Mouse (Mus musculus) C2C12 (cell line): ENCODE results near the gene Gm20547. TPM values are rescaled to one million over a fixed set of nuclear protein-coding genes. Genes with fewer than 3 reads are reported as not detected.

ENCODE experiments used
- H3K27me3 ChIP-seq: one replicate; pipeline ENCODE4 v1.6.1; 2011; ENCODE audit not compliant: control insufficient read depth, insufficient read depth, insufficient read length
- H3K36me3 ChIP-seq: one replicate; pipeline ENCODE4 v1.6.1; 2011; ENCODE audit not compliant: control insufficient read depth, insufficient read depth
- H3K4me3 ChIP-seq: one replicate; pipeline ENCODE4 v1.5.1; 2011; ENCODE audit warnings: mild to moderate bottlenecking, control low read depth; ENCODE audit not compliant: poor library complexity, insufficient read depth, severe bottlenecking
- H3K79me2 ChIP-seq: one replicate; pipeline ENCODE4 v1.6.1; 2011; ENCODE audit not compliant: control insufficient read depth, insufficient read depth
- H3K79me3 ChIP-seq: one replicate; pipeline ENCODE4 v1.6.1; 2011; ENCODE audit warnings: low read depth, control low read depth
- H3ac ChIP-seq: one replicate; pipeline ENCODE3; 2011; ENCODE audit warnings: low read depth; ENCODE audit not compliant: control insufficient read depth, insufficient read length
- CEBPB ChIP-seq: IDR thresholded peaks from one replicate; pipeline ENCODE4 v1.6.1; 2011; ENCODE audit warnings: low read depth, mild to moderate bottlenecking, control low read depth, moderate library complexity
- CTCF ChIP-seq: IDR thresholded peaks from one replicate; pipeline ENCODE4 v1.5.1; 2011; ENCODE audit not compliant: control insufficient read depth, insufficient read depth, insufficient read length
- FOSL1 ChIP-seq: IDR thresholded peaks from one replicate; pipeline ENCODE4 v1.8.0; 2011; ENCODE audit warnings: mild to moderate bottlenecking, low read length; ENCODE audit not compliant: poor library complexity, insufficient read depth, severe bottlenecking
- MAX ChIP-seq: IDR thresholded peaks from one replicate; pipeline ENCODE4 v1.6.1; 2011; ENCODE audit warnings: mild to moderate bottlenecking, control low read depth
- MYOD1 ChIP-seq: IDR thresholded peaks from one replicate; pipeline ENCODE4 v1.6.1; 2011; ENCODE audit warnings: low read depth; ENCODE audit not compliant: control insufficient read depth, insufficient read length
- MYOG ChIP-seq: IDR thresholded peaks from one replicate; pipeline ENCODE4 v1.6.1; 2011; ENCODE audit not compliant: control insufficient read depth, insufficient read length; ENCODE audit errors: extremely low read depth
- USF1 ChIP-seq: IDR thresholded peaks from one replicate; pipeline ENCODE4 v1.6.1; 2011; ENCODE audit warnings: low read depth, mild to moderate bottlenecking, control low read depth, moderate library complexity
- polyA plus RNA-seq: library from polyadenylated mRNA; unstranded; fragments of >200 nt; fragmentation: generic; extraction: Trizol; gene quantifications from one replicate; pipeline ENCODE4 v1.2.1, GENCODE M21; 2012; ENCODE audit warnings: missing spikeins

The Gm20547 gene
- polyA plus RNA-seq, 1 experiment: not detected

- peaks cover 1% of the 10 kb centered on the region for H3K79me3 ChIP-seq
- no peak for TF ChIP-seq MYOD1
- TF ChIP-seq CTCF: no peak
- TF ChIP-seq FOSL1: no peak
- TF ChIP-seq MYOG: no peak
- TF ChIP-seq USF1: no peak
- TF ChIP-seq MAX: no peak
- no peaks in the 10 kb centered on the region for H3K27me3 ChIP-seq
- H3ac ChIP-seq: no peak overlapping the region
- H3K4me3 ChIP-seq: no peak overlapping the region
- peaks cover 28% of the 10 kb centered on the region for H3K79me2 ChIP-seq
- no peaks in the 10 kb centered on the region for H3K36me3 ChIP-seq
Measured at GRCm38 (mm10) chr17:34893072-34893824, 11.4 kb upstream of the Gm20547 start.

GRCm38 (mm10) chr17:34891377-34891776, 9.5 kb upstream of the Gm20547 start:
- Histone ChIP-seq H3K36me3 (no peaks in the 10 kb centered on the region), H3ac (no peak overlapping the region), H3K4me3 (no peak overlapping the region), H3K79me2 (peaks cover 15% of the 10 kb centered on the region), H3K79me3 (no peaks in the 10 kb centered on the region), H3K27me3 (no peaks in the 10 kb centered on the region)
- TF ChIP-seq MAX (no peak), USF1 (no peak), MYOG (no peak), MYOD1 (no peak), CTCF (no peak), FOSL1 (no peak)

- H3K36me3 ChIP-seq: no peaks in the 10 kb centered on the region
- H3K4me3 ChIP-seq: no peak overlapping the region
- H3ac ChIP-seq: no peak overlapping the region
- H3K79me3 ChIP-seq: no peaks in the 10 kb centered on the region
- H3K27me3 ChIP-seq: no peaks in the 10 kb centered on the region
- TF ChIP-seq MYOG: no peak
- TF ChIP-seq USF1: no peak
- TF ChIP-seq FOSL1: no peak
- no peak for TF ChIP-seq MAX
- no peak for TF ChIP-seq CTCF
- no peak for TF ChIP-seq CEBPB
- no peak for TF ChIP-seq MYOD1
- peaks cover 4% of the 10 kb centered on the region for H3K79me2 ChIP-seq
Measured at GRCm38 (mm10) chr17:34890074-34890743, 8.4 kb upstream of the Gm20547 start.

GRCm38 (mm10) chr17:34887942-34888341, 6.1 kb upstream of the Gm20547 start:
- H3K79me2 ChIP-seq: no peaks in the 10 kb centered on the region
- H3K36me3 ChIP-seq: no peaks in the 10 kb centered on the region
- no peaks in the 10 kb centered on the region for H3K27me3 ChIP-seq
- no peak overlapping the region for H3ac ChIP-seq
- no peak for TF ChIP-seq CEBPB
- no peak for TF ChIP-seq MYOD1
- TF ChIP-seq CTCF: no peak
- no peak for TF ChIP-seq MAX
- TF ChIP-seq MYOG: no peak
- no peak for TF ChIP-seq USF1
- no peak for TF ChIP-seq FOSL1
- no peak overlapping the region for H3K4me3 ChIP-seq
- H3K79me3 ChIP-seq: no peaks in the 10 kb centered on the region

GRCm38 (mm10) chr17:34885615-34886014, 3.8 kb upstream of the Gm20547 start:
- no peaks in the 10 kb centered on the region for H3K79me3 ChIP-seq
- H3K36me3 ChIP-seq: no peaks in the 10 kb centered on the region
- no peaks in the 10 kb centered on the region for H3K79me2 ChIP-seq
- no peak overlapping the region for H3K4me3 ChIP-seq
- no peaks in the 10 kb centered on the region for H3K27me3 ChIP-seq
- H3ac ChIP-seq: no peak overlapping the region
- no peak for TF ChIP-seq MYOG
- no peak for TF ChIP-seq USF1
- no peak for TF ChIP-seq CTCF

GRCm38 (mm10) chr17:34884704-34885103, 2.9 kb upstream of the Gm20547 start:
- H3K36me3 ChIP-seq: no peaks in the 10 kb centered on the region
- no peaks in the 10 kb centered on the region for H3K27me3 ChIP-seq
- H3ac ChIP-seq: no peak overlapping the region
- H3K79me2 ChIP-seq: no peaks in the 10 kb centered on the region
- no peak overlapping the region for H3K4me3 ChIP-seq
- H3K79me3 ChIP-seq: no peaks in the 10 kb centered on the region
- TF ChIP-seq FOSL1 (no peak), MAX (no peak), MYOD1 (no peak), MYOG (no peak), CEBPB (no peak), USF1 (no peak), CTCF (no peak)
